Mouse (Mus musculus) liver, embryonic 11.5 days (tissue): ENCODE data around the gene Serpina16. TPM values are rescaled to one million over a fixed set of nuclear protein-coding genes. Genes with fewer than 3 reads are reported as not detected.
A peak's percentile ranks its signal among the peaks of the same experiment; 100 is the strongest.
"Not testable (repeated sequence)": the region's sequence is repeated elsewhere in the genome, so short reads cannot be mapped to it uniquely, and the experiment has no call there.

Experiments
- ATAC-seq: fragments of 200-750 bp; cut with Nextera tagmentation; replicated peaks from 2 replicates; pipeline ENCODE4 v1.8.0; 2017; ENCODE audit warnings: moderate number of reproducible peaks, mild to moderate bottlenecking, moderate TSS enrichment, moderate library complexity; ENCODE audit not compliant: low FRiP score
- DNase-seq: peaks from one replicate; pipeline ENCODE4 v3.0.0-alpha.2; 2017; ENCODE audit warnings: low spot score
- H3K27ac ChIP-seq: fragments of 300-500 bp; sonication (generic); 2 replicates; pipeline ENCODE4 v1.5.1; 2014; ENCODE audit warnings: mild to moderate bottlenecking, low read depth, low read length, control low read depth
- H3K27me3 ChIP-seq: fragments of 300-500 bp; sonication (generic); replicated peaks from 2 replicates; pipeline ENCODE4 v1.6.1; 2014; ENCODE audit warnings: low read length, mixed read lengths; ENCODE audit not compliant: control insufficient read depth, insufficient read depth
- H3K36me3 ChIP-seq: fragments of 300-500 bp; sonication (generic); 2 replicates; pipeline ENCODE4 v1.6.1; 2014; ENCODE audit warnings: mild to moderate bottlenecking, low read length, moderate library complexity, mixed read lengths; ENCODE audit not compliant: control insufficient read depth, insufficient read depth
- H3K4me1 ChIP-seq: fragments of 300-500 bp; sonication (generic); replicated peaks from 2 replicates; pipeline ENCODE4 v1.6.1; 2014; ENCODE audit warnings: low read length, mixed read lengths; ENCODE audit not compliant: control insufficient read depth, insufficient read depth
- H3K4me2 ChIP-seq: fragments of 300-500 bp; sonication (generic); 2 replicates; pipeline ENCODE4 v1.6.1; 2014; ENCODE audit warnings: mild to moderate bottlenecking, control low read depth, moderate library complexity
- H3K4me3 ChIP-seq: fragments of 300-500 bp; sonication (generic); 2 replicates; pipeline ENCODE4 v1.5.1; 2014; ENCODE audit warnings: low read depth, low read length, control low read depth
- H3K9ac ChIP-seq: fragments of 300-500 bp; sonication (generic); 2 replicates; pipeline ENCODE4 v1.6.1; 2014; ENCODE audit warnings: low read depth, low read length, control low read depth
- H3K9me3 ChIP-seq: fragments of 300-500 bp; sonication (generic); 2 replicates; pipeline ENCODE4 v1.6.1; 2016; ENCODE audit warnings: low read length, inconsistent platforms, mixed read lengths; ENCODE audit not compliant: control insufficient read depth
- WGBS: fragments of 180-500 bp; shearing (Covaris S2); extraction: QIAGEN DNeasy Blood & Tissue Kit; methylation state at CpG from one replicate; pipeline ENCODE4 v1.1.7; 2014; 5-methylcytosine and 5-hydroxymethylcytosine counted together
- polyA plus RNA-seq: library from polyadenylated mRNA; unstranded; fragments of >200 nt; fragmentation: Nextera tagmentation; extraction: Ambion mirVana; gene quantifications from 2 replicates; pipeline ENCODE4 v1.2.1, GENCODE M21; 2014

Serpina16 gene
- polyA plus RNA-seq, 1 experiment from 2014 or later, result not detected

DNA sequence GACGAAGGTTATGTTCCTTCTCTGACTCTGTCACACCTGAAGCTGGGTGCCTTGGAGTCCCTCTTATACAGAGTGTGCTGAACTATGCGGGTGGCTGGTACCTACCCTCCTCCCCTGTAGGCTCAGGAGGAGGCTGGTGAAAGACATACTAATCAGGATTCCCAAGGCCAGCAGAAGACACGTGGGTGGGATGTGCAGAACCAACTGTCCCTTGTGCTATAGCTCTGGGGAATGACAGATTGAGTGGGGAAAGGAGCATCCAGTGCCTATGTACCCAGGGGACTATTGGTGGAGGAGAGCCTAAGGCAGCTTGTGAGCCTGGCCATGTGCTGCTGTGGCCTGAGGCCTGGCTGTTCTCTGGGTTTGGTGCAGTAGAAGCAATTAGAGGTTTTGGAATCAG, 10.1 kb upstream of the Serpina16 start:
- Histone ChIP-seq H3K4me2 (no peak overlapping the region), H3K27ac (peak overlapping the region; percentile 41; the same call in 1 of the 2 replicates), H3K4me1 (no peaks in the 10 kb centered on the region), H3K9ac (no peak overlapping the region), H3K36me3 (no peaks in the 10 kb centered on the region), H3K9me3 (no peaks in the 10 kb centered on the region), H3K27me3 (no peaks in the 10 kb centered on the region), H3K4me3 (no peak overlapping the region)
- ATAC-seq (peak; percentile 4; the same call in 1 of the 2 replicates), DNase-seq (no peak)
- 43% methylated on average over 3 of the region's 3 CpGs for WGBS

DNA sequence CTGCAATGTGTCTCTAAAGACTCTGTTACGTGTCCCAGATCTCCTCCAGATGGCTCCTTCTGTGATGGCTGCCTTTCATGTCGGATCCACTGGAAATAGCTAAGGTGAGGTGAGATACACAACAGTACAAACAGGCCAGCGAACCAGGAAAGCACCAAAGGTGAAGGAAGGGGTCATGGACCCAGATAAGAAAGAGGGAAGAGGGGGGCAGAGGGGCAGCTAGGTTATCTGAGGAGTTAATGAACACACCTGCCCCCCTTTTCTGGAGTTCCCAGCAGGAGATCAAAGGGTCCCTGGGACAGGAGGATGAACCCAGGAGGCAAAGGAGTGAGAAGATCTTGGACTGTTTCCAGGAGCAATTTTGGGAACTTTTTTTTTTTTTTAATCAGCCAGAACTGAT, 9.4 kb upstream of the Serpina16 start:
- H3K4me1 ChIP-seq, result no peaks in the 10 kb centered on the region
- no peak overlapping the region for H3K4me3 ChIP-seq
- H3K36me3 ChIP-seq, result no peaks in the 10 kb centered on the region
- DNase-seq (no peak), ATAC-seq (peak; percentile 42; the same call in 1 of the 2 replicates)
- WGBS, result 35% methylated on average over 3 of the region's 3 CpGs
- H3K9me3 ChIP-seq, result no peaks in the 10 kb centered on the region
- H3K4me2 ChIP-seq, result no peak overlapping the region
- no peak overlapping the region for H3K9ac ChIP-seq
- H3K27me3 ChIP-seq, result no peaks in the 10 kb centered on the region
- H3K27ac ChIP-seq, result no peak overlapping the region

DNA sequence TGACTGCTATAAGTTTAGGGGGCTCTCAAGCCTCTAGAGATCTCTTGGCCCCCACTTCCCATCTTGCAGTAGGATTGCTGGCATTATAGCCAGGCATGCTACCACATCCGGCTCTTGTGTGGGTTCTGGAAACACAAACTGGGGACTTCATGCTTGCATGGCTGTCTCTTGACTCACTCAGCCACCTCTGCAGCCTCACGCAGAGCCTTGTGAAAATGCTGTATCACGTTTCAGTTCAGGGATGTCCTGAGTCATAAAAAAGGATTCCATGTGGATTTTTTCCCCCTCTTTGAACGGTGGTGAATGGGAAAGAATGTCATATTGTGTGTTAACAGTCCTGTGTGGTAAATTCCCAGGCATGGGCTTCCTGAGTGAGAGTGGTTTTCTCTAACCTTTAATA, 7.8 kb upstream of the Serpina16 start:
- Histone ChIP-seq H3K4me3 (no peak overlapping the region), H3K9ac (no peak overlapping the region)
- 57% methylated on average over 4 of the region's 4 CpGs for WGBS

DNA sequence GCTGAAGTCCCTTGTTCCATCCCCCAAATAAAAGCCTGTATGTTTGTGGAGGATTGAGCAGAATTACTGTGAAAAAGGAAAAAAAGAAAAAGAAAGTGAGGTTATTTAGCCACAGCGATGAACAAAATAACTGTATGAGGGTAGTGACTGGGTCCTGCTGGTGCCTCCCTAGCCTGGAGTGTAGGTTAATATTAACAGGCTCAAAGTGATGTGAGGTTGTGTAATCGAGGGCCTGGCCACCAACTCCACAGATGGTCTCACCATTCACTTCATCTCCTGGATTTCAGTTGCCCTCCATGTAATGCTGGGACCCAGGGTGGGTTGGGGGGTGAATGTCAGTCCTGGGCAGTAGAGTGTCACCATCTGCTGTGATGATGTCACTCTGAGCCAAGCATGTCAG, 5.8 kb upstream of the Serpina16 start:
- Histone ChIP-seq H3K36me3 (no peaks in the 10 kb centered on the region), H3K9ac (no peak overlapping the region), H3K27ac (peak overlapping the region; percentile 66), H3K4me1 (no peaks in the 10 kb centered on the region), H3K27me3 (no peaks in the 10 kb centered on the region), H3K4me3 (no peak overlapping the region), H3K4me2 (peak overlapping the region; percentile 29; the same call in 1 of the 2 replicates), H3K9me3 (no peaks in the 10 kb centered on the region)
- ATAC-seq (peak; percentile 63), DNase-seq (no peak)
- 63% methylated on average over 2 of the region's 2 CpGs for WGBS

More for the DNA sequence above, 7.8 kb upstream of the Serpina16 start:
- DNase-seq, result no peak
- no peaks in the 10 kb centered on the region for H3K27me3 ChIP-seq
- no peaks in the 10 kb centered on the region for H3K9me3 ChIP-seq
- no peak for ATAC-seq
- H3K4me2 ChIP-seq, result no peak overlapping the region
- H3K4me1 ChIP-seq, result no peaks in the 10 kb centered on the region
- no peak overlapping the region for H3K27ac ChIP-seq
- H3K36me3 ChIP-seq, result no peaks in the 10 kb centered on the region

DNA sequence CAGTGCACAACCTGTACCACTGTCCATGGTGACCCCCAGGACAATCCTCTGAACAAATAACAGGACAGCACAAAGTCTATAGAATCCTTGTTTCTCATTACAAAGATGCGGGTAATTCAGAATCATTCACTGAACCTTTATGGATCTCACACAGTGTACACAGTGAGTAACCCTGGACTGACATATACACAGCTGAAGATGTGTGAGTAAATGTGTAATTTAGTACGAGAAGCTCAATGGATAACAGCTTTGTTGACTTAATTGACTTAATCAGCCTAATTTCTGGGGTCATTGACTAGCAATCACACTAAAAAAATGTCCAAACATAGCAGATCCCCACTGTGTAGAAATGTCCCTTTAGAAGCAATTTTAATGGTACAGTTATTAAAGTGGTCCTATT, 5.2 kb upstream of the Serpina16 start:
- H3K27ac ChIP-seq, result peak overlapping the region; percentile 66; the same call in 1 of the 2 replicates
- no peaks in the 10 kb centered on the region for H3K4me1 ChIP-seq
- 61% methylated on average over 2 of the region's 2 CpGs for WGBS
- DNase-seq (no peak), ATAC-seq (no peak)
- no peak overlapping the region for H3K9ac ChIP-seq
- no peaks in the 10 kb centered on the region for H3K36me3 ChIP-seq
- H3K4me2 ChIP-seq, result peak overlapping the region; percentile 29; the same call in 1 of the 2 replicates
- H3K4me3 ChIP-seq, result no peak overlapping the region
- H3K9me3 ChIP-seq, result no peaks in the 10 kb centered on the region
- no peaks in the 10 kb centered on the region for H3K27me3 ChIP-seq

DNA sequence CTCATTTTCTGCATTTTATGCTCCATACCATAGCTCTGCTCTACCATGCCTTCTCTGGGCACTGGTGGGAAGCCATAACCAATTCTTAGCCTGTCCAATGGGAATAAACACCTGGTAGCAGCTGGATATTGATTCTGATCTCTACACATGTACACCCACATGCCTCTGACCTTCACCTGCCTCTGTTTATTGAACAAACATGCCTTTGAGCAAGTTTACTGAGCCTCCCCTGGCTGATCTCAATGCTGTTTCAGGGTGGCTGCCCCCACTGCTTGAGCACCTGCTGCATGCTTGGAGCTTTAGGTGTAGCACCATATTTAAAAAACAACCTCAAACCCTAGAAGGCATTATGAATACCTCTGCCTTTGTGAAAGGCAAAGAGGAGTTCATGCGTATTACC, 3.9 kb upstream of the Serpina16 start:
- not testable (repeated sequence) for H3K9ac ChIP-seq, H3K9me3 ChIP-seq, H3K36me3 ChIP-seq, H3K4me1 ChIP-seq, H3K27me3 ChIP-seq, H3K27ac ChIP-seq, H3K4me2 ChIP-seq, DNase-seq, H3K4me3 ChIP-seq, ATAC-seq
- 95% methylated on average over 1 of the region's 1 CpGs for WGBS

DNA sequence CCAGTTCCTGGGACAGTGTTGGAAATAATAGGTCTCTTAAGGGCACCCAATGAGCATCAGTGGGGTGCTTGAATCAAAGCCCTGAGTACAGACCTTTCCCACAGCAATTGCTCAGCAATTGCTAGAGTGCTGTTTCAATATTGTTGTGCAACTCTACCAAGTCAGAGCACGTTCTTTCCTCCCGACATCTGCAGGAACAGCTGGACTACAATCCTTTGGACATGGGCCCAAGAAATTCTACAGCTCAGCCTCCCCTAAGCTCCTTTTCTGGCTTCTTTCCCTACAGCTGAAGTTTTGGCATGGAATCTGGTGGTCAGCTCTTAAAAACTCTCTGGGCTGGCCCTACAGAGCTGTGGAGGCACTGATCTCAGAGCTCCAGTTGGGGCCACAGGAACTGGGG, 2.8 kb downstream of the Serpina16 start:
- DNase-seq (no peak), ATAC-seq (no peak)
- Histone ChIP-seq H3K4me2 (no peak overlapping the region), H3K9me3 (no peaks in the 10 kb centered on the region), H3K36me3 (no peaks in the 10 kb centered on the region), H3K27ac (no peak overlapping the region), H3K9ac (no peak overlapping the region), H3K4me1 (no peaks in the 10 kb centered on the region), H3K4me3 (no peak overlapping the region), H3K27me3 (no peaks in the 10 kb centered on the region)
- 70% methylated on average over 2 of the region's 2 CpGs for WGBS

DNA sequence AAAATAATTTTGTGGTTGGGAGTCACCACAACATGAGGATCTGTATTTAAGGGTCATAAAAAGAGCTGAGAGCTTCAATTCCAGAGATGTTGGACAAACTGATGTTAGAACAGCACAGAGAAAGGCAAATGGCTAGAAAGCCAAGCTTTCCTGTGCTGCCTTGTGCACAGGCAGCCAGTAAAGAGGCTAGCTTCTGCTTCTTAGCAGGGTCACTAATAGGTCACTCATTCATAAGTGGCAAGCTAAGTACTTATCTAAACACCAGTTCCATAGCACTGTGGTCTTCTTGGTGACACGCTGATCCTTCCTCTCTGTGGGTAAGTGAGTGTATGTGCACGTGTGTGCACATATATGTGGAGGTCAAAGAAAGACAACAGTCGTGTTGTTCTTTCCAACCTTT, 4.5 kb downstream of the Serpina16 start:
- Histone ChIP-seq H3K9ac (no peak overlapping the region), H3K4me3 (no peak overlapping the region), H3K27me3 (no peaks in the 10 kb centered on the region), H3K36me3 (no peaks in the 10 kb centered on the region), H3K4me1 (no peaks in the 10 kb centered on the region), H3K27ac (no peak overlapping the region), H3K9me3 (no peaks in the 10 kb centered on the region), H3K4me2 (no peak overlapping the region)
- no peak for ATAC-seq
- WGBS, result 66% methylated on average over 3 of the region's 3 CpGs
- no peak for DNase-seq

DNA sequence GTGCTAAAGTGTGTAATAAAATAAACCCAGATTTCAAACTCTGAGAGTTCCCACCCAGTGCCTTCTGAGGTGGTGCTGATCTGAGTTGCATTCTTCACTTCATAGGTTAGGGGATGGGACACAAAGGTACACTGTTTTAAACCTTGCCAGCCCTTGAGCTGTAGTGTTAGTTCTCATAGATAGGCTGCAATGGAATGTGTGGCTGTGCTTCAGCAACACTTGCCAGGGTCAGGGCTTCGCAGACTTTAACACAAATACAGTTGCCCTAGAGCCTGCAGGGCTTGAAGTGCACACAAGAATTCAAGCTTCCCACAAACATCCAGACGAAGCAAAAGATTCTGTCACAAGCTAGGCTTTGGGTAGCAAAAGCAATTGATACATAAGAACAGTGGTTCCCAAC, 5.0 kb downstream of the Serpina16 start:
- Histone ChIP-seq H3K36me3 (no peaks in the 10 kb centered on the region), H3K4me1 (no peaks in the 10 kb centered on the region), H3K4me2 (no peak overlapping the region), H3K9ac (no peak overlapping the region), H3K27me3 (no peaks in the 10 kb centered on the region), H3K9me3 (no peaks in the 10 kb centered on the region), H3K27ac (no peak overlapping the region), H3K4me3 (no peak overlapping the region)
- no peak for DNase-seq
- ATAC-seq, result no peak
- 59% methylated on average over 2 of the region's 2 CpGs for WGBS
